Mouse (Mus musculus): Measurements from ENCODE around the gene St6gal1.

DNA sequence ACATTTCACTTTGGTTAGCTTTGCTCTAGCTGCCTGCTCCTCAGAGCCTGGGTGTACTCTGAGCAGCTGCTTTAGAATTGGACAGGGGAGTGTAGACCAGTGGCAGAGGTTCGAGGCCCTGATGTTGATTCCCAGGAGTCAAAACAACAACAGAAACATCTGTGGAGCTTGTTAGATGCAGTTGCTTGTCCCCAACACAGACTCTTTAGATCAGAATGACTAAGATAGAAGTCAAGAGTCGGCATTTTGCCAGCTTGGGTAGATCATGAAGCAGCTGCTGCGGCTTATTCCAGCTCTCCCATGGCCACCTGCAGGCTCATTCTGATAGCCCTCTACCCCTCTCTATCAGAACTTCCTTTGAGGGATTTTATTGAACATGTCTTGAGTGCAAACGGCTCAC lies 84.5 kb downstream of the St6gal1 start:
- TF ChIP-seq POLR2A (IDR thresholded peaks at IDR 0.05; ENCODE audit: extremely low read depth, insufficient read depth, low read length) (no peak), CTCF (IDR thresholded peaks at IDR 0.05; ENCODE audit: extremely low read depth, insufficient read depth, low read length) (no peak)
